Mouse (Mus musculus): ENCODE results near the gene Snx1.

- TF ChIP-seq POLR2A (IDR thresholded peaks at IDR 0.05; ENCODE audit: control insufficient read depth, low read depth, low read length) (no peak), CTCF (IDR thresholded peaks at IDR 0.05; ENCODE audit: control insufficient read depth, insufficient read depth, insufficient replicate concordance, low read depth, low read length) (no peak)
Observed at GRCm38 (mm10) chr9:66038581-66038980, 87.8 kb downstream of the Snx1 start.

Data from testis, adult 2 months (tissue).